Mouse (Mus musculus) ovary, postnatal 10 days (tissue): Measurements from ENCODE around the gene Rufy2.

Source experiments
- DNase-seq: peaks from one replicate; pipeline ENCODE4 v3.0.0; 2022; ENCODE audit warnings: low spot score

Rufy2 gene

GRCm38 (mm10) chr10:62980039-62980954, at the start of gene Rufy2:
Gene Rufy2 (plus strand): TSS chr10:62980223.
- DNase-seq: peak; percentile 65

- no peak for DNase-seq
These were observed 47.6 kb upstream of the Rufy2 start for GRCm38 (mm10) chr10:62932381-62932780.

GRCm38 (mm10) chr10:62944975-62945580, 34.9 kb upstream of the Rufy2 start:
- no peak for DNase-seq

- DNase-seq: peak; percentile 60
These were observed 33.1 kb upstream of the Rufy2 start, which contains the start of gene Dna2 for GRCm38 (mm10) chr10:62946738-62947471. Gene Dna2 (plus strand): TSS chr10:62947026.

GRCm38 (mm10) chr10:62948551-62948950, 31.5 kb upstream of the Rufy2 start:
- no peak for DNase-seq

- no peak for DNase-seq
These were observed 16.1 kb upstream of the Rufy2 start for GRCm38 (mm10) chr10:62963956-62964355.

- DNase-seq: no peak
These were observed 14.2 kb upstream of the Rufy2 start for GRCm38 (mm10) chr10:62965796-62966195.

GRCm38 (mm10) chr10:62966291-62966690, 13.7 kb upstream of the Rufy2 start:
- DNase-seq: no peak

GRCm38 (mm10) chr10:62971821-62972220, 8.2 kb upstream of the Rufy2 start:
- DNase-seq: no peak

- DNase-seq: no peak
These were observed 370 bp upstream of the Rufy2 start for GRCm38 (mm10) chr10:62979667-62980038.

GRCm38 (mm10) chr10:62984072-62984471, 4.0 kb downstream of the Rufy2 start:
- no peak for DNase-seq

- no peak for DNase-seq
These were observed 4.5 kb downstream of the Rufy2 start for GRCm38 (mm10) chr10:62984495-62984894.

GRCm38 (mm10) chr10:62987341-62987740, 7.3 kb downstream of the Rufy2 start:
- DNase-seq: no peak

GRCm38 (mm10) chr10:62990636-62991035, 10.6 kb downstream of the Rufy2 start:
- DNase-seq: no peak

GRCm38 (mm10) chr10:62993991-62994390, 14.0 kb downstream of the Rufy2 start:
- DNase-seq: no peak

- no peak for DNase-seq
These were observed 20.6 kb downstream of the Rufy2 start for GRCm38 (mm10) chr10:63000584-63000983.

GRCm38 (mm10) chr10:63003252-63003651, 23.2 kb downstream of the Rufy2 start:
- no peak for DNase-seq

- no peak for DNase-seq
These were observed 24.5 kb downstream of the Rufy2 start for GRCm38 (mm10) chr10:63004556-63004955.

- DNase-seq: no peak
These were observed 28.2 kb downstream of the Rufy2 start for GRCm38 (mm10) chr10:63008193-63008592.

GRCm38 (mm10) chr10:63010268-63010667, 30.2 kb downstream of the Rufy2 start:
- no peak for DNase-seq

- no peak for DNase-seq
These were observed 31.5 kb downstream of the Rufy2 start for GRCm38 (mm10) chr10:63011556-63011955.

- no peak for DNase-seq
These were observed 33.5 kb downstream of the Rufy2 start for GRCm38 (mm10) chr10:63013476-63013875.

- DNase-seq: no peak
These were observed 34.1 kb downstream of the Rufy2 start for GRCm38 (mm10) chr10:63014168-63014567.
